Mouse (Mus musculus) left cerebral cortex, postnatal 10 days (tissue): ENCODE measurements around the gene Gm28372. TPM values are rescaled to one million over a fixed set of nuclear protein-coding genes. Genes with fewer than 3 reads are reported as not detected.

Experiments
- DNase-seq, 2 experiments: peaks; one replicate each; pipeline ENCODE4 v3.0.0; 2021 to 2022; ENCODE audit warnings: low spot score in 2 of 2, mixed read lengths in 1 of 2; ENCODE audit errors: extremely low spot score in 1 of 2
- intact Hi-C: fragments of 180-260 bp; cut with DNase I; formaldehyde crosslinking; loops from one replicate; pipeline ENCODE4 v1.15.1; 2025
- total RNA-seq, 2 experiments: library from RNA; stranded (reverse); gene quantifications; 2 replicates each; pipeline ENCODE4 v1.2.3; 2021

Gene Gm28372
- total RNA-seq, 2 experiments from 2014 or later: not detected

- DNase-seq: no peak
- intact Hi-C loops: no loop called here
Measured at GRCm38 (mm10) chr2:130406178-130406577, 1.1 kb downstream of the Gm28372 start, which contains the start of gene Tmem239. Gene Tmem239, plus strand, starts transcription at chr2:130406478.

GRCm38 (mm10) chr2:130408194-130408593, 3.2 kb downstream of the Gm28372 start:
- intact Hi-C loops: no loop called here
- no peak for DNase-seq

- peak; percentile 61 to 84 for DNase-seq
- intact Hi-C loops: loop anchor here (5.0 kb wide), 1 partner anchor 120 kb away; no protein-coding TSS in a partner anchor
Measured at GRCm38 (mm10) chr2:130411558-130412495, 6.8 kb downstream of the Gm28372 start.

DNA sequence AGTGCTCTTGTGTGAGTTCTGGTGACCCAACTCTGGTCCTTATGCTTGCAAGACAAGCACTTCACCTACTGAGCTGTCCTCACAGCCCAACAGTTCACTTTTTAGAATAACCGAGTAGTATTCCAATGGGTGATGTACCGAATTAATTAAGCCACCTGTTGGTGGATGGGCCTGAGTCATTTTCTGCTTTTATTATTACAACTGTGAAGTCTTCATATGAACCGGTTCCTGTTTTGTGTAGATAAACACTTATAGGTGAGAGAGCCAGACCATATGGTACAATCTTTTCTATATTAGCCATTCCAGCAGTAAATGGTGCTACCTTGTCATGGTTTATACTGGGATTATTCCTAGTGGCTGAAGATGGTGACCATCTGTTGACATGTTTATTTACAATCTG, 7.7 kb downstream of the Gm28372 start:
- no peak for DNase-seq
- intact Hi-C loops: loop anchor here (5.0 kb wide), 1 partner anchor 120 kb away; no protein-coding TSS in a partner anchor

DNA sequence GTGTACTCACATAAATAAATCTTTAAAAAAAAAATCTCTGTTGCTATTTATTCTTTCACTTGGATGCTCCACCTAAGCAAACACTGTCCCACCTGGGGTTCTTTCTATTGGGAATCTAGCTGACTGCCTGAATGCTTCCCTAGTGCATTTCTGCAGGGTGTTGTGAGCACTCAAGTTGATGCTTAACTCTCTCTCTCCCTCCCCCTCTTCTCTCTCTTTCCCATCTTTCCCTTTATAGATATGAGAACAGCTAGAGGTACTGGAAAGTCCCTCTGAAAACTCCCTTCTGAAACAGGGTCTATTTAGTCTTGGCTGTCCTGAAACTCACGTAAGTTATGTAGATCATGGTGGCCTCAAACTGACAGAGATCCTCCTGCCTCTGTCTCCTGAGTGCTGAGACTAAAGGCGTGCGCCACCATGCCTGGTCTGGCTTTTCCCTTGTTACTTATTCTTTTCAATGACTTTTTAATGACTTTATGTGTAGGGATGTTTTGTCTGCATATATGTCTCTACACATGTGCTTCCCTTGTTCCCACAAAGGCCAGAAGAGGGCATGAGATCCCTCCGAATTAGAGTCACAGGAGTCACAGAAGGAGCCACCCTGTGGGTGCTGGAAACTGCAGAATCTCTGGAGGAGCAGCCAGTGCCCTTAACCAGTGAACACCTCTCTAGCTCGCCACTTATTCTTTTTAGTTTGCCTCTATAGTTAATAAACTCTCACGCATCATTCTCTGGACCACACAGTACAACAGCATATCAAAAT, 9.2 kb downstream of the Gm28372 start:
- intact Hi-C loops: loop anchor here (5.0 kb wide), 1 partner anchor 122 kb away; no protein-coding TSS in a partner anchor
- no peak for DNase-seq

GRCm38 (mm10) chr2:130421781-130422620, 17.0 kb downstream of the Gm28372 start:
- intact Hi-C loops: no loop called here
- DNase-seq: no peak

GRCm38 (mm10) chr2:130423397-130424125, 18.5 kb downstream of the Gm28372 start:
- DNase-seq: peak; percentile 63 to 90
- intact Hi-C loops: no loop called here

GRCm38 (mm10) chr2:130424126-130424853, 19.3 kb downstream of the Gm28372 start, which contains the start of the genes Vps16 and Pced1a:
Gene Vps16, plus strand, starts transcription at chr2:130424339.
Gene Pced1a, minus strand, starts transcription at chr2:130424701.
- intact Hi-C loops: no loop called here
- DNase-seq: peak; percentile 89 to 95

DNA sequence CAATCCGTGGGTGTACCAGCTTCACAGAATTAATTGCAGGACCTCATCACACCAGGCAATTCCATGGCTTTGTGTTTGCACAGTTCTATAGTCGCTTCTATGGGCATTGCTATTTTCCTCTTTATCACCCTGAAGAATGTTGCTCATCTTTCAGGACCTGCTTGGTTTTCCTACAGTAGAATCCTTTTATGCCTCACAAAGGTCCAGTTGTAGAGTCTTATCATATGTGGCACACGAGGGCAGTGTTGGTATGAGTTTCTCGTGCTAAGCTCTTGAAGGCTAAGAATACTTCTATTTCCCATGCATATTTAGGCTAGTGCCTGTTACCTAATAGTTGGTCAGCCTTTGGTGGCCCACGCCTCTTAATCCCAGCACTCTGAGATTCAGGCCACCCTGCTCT, 20.1 kb downstream of the Gm28372 start:
- DNase-seq: no peak
- intact Hi-C loops: no loop called here

DNA sequence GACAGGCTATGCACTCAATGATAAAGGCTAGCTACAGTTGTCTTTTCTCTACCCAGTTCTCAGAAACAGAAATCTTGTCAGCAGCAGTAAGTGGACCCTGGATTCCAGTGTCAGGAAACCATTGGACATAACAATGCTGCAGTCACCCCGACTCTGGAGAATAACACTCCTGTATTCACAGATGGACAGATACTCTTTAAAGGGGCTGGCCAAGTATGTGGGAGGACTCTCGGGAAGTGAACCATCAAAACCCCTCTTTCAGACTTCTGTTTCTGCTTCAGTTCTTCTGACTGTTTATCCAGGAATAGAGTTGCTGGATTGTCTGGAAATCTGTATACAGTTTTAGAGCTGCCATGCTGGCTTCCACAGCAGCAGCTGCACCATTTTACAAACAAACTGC, 24.8 kb downstream of the Gm28372 start:
- intact Hi-C loops: no loop called here
- no peak for DNase-seq

- no peak for DNase-seq
- intact Hi-C loops: no loop called here
Measured at GRCm38 (mm10) chr2:130430484-130430883, 25.4 kb downstream of the Gm28372 start.

- no peak for DNase-seq
- intact Hi-C loops: no loop called here
Measured at GRCm38 (mm10) chr2:130432157-130432556, 27.1 kb downstream of the Gm28372 start.

- DNase-seq: peak; percentile 53 to 59
- intact Hi-C loops: no loop called here
Measured at GRCm38 (mm10) chr2:130433152-130433551, 28.1 kb downstream of the Gm28372 start.

GRCm38 (mm10) chr2:130436769-130437168, 31.7 kb downstream of the Gm28372 start:
- intact Hi-C loops: no loop called here
- DNase-seq: no peak

GRCm38 (mm10) chr2:130438861-130439260, 33.8 kb downstream of the Gm28372 start:
- intact Hi-C loops: no loop called here
- no peak for DNase-seq

GRCm38 (mm10) chr2:130439840-130440480, 34.9 kb downstream of the Gm28372 start:
- no peak for DNase-seq
- intact Hi-C loops: no loop called here

DNA sequence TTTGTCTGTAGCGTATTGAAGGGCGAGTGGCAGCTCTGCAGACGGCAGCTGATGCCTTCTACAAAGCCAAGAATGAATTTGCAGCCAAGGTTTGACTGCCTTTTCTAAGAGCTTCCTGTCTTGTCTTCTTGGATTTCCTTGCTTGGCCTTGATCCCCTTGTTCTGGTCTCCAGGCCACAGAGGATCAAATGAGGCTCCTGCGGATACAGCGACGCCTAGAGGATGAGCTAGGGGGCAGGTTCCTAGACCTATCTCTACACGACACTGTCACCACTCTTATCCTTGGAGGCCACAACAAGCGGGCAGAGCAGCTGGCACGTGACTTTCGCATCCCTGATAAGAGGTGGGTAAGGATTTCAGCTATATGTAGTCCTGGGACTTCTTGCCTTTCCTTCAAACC, 37.1 kb downstream of the Gm28372 start:
- intact Hi-C loops: no loop called here
- no peak for DNase-seq
